Mouse (Mus musculus) retina, embryonic 14.5 days (tissue): Measurements from ENCODE around the gene Ttc33.

Source experiments
- DNase-seq: peaks from one replicate; pipeline ENCODE4 v3.0.0-alpha.2; 2015; ENCODE audit warnings: low spot score

The Ttc33 gene

DNA sequence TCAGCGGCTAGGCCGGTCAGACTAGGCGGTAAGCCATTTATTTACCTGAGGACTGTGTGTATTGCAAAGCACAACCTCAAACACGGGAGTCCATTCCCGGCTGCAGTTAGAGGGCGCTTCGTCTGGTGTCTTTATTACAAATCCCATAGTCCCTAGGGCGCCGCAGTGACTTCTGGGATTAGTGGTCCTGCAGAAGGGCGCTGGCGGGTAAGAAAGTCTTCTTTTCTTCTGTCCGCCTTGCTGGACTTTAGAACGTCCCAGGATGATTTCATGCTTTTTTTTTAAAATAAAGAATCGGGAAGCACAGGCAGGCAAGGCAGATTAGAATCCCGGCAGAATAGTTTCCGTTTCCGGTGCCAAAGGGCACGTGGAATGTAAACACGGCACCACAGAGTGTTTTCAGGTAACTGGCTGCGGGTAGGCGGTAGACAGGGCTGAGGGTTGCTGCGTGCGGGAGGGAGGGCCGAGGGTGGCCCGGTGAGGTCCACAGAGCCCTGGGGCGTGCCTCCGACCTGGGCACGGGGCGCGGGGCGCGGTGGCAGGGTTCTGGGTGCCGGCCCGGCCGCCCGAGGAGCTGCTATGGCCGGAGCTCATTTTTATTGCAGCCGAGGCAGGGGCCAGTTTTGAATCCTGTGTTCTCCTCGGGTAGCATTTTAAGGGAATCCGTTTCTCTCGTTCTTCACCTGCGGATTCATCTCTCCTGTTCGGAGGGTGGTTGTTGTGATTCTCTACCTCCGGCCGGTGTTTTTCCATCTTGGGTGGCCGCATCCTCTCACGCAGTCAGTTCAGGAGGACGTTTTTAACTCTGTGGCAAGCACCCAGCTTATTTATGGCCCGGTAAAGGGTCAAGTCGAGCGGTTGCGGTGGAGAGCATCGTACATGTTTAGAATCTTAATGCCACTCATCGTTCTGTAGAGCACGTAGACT, at the start of gene Ttc33:
Ttc33 (plus strand) TSS at position 160 of the 927 bp plus-strand sequence.
- peak; percentile 79 for DNase-seq

GRCm38 (mm10) chr15:5138021-5138856, 47.1 kb upstream of the Ttc33 start:
- no peak for DNase-seq

GRCm38 (mm10) chr15:5139366-5139765, 46.0 kb upstream of the Ttc33 start:
- no peak for DNase-seq

- DNase-seq = no peak
Measured at GRCm38 (mm10) chr15:5139863-5140262, 45.5 kb upstream of the Ttc33 start.

GRCm38 (mm10) chr15:5140357-5140756, 45.0 kb upstream of the Ttc33 start:
- no peak for DNase-seq

DNA sequence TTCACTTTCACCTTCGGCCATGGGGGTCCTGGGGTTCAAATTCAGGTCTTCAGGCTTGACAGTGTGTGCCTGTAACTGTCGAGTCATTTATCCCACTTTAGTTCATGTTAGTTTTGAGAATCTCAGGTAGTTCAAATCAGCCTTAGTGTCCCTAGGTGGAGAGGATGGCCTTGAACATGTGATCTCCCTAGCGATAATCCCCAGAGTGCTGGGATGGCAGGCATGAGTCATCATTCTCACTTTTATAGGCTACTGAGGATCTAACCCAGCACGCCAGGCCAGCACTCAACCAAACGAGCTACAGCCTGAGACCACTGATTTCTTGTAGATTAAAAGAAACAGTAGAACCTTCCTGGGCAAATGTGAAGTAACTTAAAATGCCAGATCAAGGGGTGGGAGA, 43.3 kb upstream of the Ttc33 start:
- DNase-seq = peak; percentile 16

DNA sequence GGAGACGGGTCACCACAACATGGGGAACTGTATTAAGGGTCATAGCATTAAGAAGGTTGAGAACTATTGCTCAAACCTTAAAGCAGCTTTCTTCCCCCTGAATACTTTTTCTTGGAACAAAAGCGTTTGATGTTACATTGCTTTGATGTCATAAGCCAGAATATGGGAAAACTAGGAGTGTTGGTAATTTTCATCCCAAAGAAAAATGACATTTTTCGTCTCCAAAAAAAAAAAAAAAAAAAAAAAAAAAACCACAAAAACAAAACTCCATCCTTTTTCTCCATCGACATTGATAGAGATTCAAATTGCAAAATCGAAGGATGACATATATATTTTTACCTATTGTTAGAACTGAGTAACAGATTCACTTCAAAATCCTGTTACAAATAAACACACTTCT, 42.6 kb upstream of the Ttc33 start:
- DNase-seq = no peak

DNA sequence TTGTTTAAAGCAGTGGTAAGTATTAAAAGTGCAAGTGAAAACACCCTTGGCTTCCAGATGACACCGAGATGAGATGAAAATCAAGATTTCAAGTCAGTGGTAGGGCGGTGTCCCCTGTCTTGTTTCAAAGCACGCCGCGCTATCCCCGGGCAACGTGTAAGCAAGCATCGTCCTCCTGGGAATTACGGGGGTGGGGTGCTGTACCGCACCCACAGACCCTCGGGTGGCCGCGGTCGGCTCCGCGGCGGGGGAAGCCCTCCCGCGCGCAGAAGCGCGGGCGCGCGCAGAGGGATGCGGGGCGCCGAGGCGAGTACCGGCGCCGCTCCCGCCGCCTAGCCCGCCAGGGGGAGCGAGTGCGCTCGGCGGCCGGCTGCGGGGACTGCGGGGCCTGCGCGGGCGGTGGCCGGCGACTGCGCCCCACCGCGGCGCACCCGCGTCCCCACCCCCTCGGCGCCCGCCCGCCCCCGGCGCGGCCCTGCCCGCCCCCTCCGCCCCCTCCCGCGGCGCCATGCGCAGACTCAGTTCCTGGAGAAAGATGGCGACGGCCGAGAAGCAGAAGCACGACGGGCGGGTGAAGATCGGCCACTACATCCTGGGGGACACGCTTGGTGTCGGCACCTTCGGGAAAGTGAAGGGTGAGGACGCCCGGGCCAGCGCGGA, 41.8 kb upstream of the Ttc33 start, which contains the start of gene Prkaa1:
Prkaa1 (plus strand) TSS at position 501 of the 660 bp plus-strand sequence.
- peak; percentile 79 for DNase-seq

- DNase-seq = peak; percentile 75
Measured at GRCm38 (mm10) chr15:5144021-5144778, 41.1 kb upstream of the Ttc33 start.

DNA sequence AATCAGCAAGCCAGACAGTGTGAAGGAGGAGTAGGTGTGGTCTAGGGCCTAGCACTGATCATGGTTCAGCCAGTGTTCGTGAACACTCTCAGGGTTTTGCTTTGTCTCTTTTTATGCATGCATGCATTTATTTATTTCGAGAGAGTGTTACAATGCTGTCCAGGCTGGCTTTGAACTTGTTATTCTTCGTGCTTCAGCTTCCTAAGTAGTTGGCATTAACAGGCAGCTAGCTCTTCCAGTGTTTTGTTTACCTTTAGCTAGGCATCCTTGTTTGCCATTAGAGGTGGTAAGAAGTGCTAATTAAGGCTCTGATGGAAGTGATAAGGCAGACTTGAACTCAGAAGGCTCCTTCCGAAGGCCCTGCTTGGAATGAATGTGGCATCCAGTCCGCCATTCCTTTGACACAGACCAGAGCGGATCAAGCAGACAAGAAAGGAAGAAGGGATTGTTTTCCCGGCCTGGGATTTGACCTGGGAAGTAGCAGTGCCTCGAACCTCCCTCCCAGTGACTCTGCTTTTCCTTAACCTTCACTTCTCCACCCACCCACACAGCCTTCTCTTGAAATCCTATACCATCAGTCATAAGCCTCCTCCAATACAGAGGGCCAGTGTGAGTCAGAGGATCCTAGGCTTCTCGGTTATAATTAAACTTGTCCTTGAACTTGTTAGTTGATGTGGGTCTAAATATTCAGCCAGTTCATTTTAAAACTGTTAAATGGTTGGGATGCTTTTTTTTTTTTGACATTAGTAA, 40.0 kb upstream of the Ttc33 start:
- no peak for DNase-seq

GRCm38 (mm10) chr15:5149187-5149586, 36.1 kb upstream of the Ttc33 start:
- no peak for DNase-seq

- DNase-seq = no peak
Measured at GRCm38 (mm10) chr15:5152171-5152570, 33.2 kb upstream of the Ttc33 start.

- DNase-seq = no peak
Measured at GRCm38 (mm10) chr15:5154621-5155020, 30.7 kb upstream of the Ttc33 start.

DNA sequence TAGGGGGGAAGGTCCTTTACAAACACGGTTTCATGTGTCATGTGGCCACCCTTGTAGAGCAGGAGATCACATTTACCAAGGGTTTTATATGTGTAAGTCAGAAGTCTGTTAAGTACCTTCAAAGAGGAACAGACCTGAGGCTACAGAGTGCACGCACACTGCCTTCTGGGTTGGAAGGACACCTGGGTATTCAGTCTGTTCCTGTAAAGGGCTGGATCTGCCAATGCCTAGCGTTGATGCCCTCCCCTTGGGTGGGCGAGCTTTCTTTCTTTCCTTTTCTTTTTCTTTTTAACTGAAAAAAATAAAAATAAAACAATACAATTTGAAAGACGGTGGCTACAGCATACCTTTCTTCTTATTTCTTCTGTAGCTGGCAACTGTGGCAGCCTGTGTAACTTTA, 30.2 kb upstream of the Ttc33 start:
- DNase-seq = no peak

DNA sequence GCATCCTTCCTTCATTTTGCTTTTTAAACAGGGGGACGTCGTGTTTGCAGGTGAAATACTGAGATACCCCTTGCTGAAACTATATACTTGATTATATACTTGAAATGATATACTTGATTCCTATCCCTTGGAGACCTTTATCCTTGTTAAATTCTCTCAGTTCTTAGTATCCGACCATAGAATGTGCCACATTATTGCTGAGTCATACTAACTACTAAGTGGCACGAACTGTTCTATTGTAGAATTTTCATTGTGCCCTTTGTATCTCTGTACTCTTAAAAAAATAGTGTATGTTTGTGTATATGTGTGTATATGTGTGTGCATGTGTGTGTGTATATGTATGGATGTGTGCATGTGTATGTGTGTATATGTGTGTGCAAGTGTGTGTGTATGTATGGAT, 29.0 kb upstream of the Ttc33 start:
- no peak for DNase-seq

DNA sequence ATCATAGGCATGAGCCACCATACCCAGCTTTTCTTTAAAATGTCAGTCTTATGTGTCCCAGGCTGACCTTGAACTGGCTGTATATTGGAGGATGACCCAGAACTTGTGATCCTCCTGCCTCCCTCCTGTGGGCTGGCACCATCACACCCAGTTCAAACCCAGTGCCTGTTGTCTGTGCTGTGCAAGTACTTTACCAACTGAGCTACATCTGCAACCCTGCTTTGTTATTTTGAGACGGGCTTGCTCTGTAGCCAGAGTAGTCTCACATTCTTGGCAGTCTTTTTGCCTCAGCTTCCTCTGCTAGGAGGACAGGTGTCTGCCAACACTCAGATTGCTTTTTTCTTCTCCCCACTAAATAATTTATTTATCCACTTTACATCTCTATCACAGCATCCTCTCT, 27.9 kb upstream of the Ttc33 start:
- DNase-seq = no peak

DNA sequence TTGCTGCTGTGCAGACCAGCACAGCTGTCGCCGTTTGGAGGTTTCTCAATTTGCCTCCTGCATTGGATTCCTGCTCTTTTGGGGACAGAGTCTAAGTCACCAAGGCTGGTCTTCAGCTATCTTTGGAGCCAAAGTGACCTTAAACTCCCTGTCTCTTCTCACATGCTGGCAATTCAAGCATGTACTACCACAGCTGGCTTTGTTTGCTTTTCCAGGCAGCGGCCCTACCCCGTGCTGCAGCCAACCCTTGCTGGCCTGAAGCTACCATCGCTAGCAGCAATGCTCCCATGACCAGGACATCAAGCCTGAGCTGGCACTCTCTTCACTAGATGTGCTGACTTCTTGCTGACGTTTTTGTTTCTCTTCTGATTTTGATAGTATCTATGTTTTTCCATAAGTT, 26.5 kb upstream of the Ttc33 start:
- DNase-seq = no peak

DNA sequence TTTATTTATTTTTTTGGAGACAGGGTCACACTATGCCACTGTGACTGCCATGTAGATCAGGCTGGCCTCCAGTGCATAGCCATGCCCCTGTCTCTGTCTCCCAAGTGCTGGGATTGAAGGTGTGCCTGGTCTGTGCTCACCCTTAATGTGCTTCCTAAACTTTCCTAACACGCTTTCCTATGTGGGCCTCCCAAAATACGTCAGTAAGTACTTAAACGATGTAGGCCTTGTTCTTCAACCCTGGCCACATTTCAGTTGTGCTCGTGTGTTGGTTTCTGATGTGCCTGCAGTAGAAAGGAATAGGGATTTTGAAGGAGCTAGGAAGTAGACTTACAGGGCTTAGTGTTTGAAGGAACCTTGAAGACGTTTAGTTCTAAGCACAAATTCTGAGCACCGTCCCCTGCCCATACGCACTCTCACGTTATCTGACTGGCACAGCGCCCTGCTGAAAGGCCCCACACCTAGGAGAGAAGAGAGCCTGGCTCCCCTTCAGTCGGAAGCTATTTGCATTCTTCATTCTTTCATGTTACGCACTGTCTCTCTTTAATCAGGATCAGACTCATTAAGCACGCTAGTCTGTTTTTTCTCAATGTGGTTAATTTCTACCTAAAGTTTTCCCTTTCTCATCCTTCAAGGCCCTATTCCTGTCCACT, 20.1 kb upstream of the Ttc33 start:
- DNase-seq = no peak

- DNase-seq = no peak
Measured at GRCm38 (mm10) chr15:5173217-5173820, 12.0 kb upstream of the Ttc33 start.
